Mouse (Mus musculus): ENCODE results near the gene Tiam1. TPM values are rescaled to one million over a fixed set of nuclear protein-coding genes. Genes with fewer than 3 reads are reported as not detected.

Gene Tiam1
- polyA plus RNA-seq, 1 experiment from 2014 or later, result 3.7 TPM

DNA sequence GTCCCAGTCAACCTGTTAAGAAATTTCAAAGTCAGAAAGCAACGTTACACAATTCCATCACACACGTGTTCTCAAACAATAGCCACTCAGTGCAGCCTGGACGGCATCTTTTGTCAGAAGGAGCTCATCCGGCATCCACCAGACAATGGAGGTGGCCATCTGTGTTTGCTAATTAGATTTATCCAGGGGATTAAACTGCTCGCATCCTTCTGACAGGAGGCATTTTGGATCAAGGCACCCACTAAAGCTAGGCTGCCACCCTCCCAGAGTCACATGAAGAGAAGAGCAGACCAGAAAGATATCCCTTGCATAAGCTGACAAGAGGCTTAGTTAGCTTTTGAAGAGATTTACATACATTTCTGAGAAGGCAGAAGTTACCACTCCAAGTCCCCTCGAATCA lies 404.6 kb downstream of the Tiam1 start:
- DNase-seq (ENCODE audit: low spot score) (no peak), ATAC-seq (no peak)
- H3K9me3 ChIP-seq (ENCODE audit: low read length), result no peaks in the 10 kb centered on the region
- H3K4me2 ChIP-seq (replicated peaks; ENCODE audit: low read depth, low read length), result no peak overlapping the region
- no peak overlapping the region for H3K9ac ChIP-seq (replicated peaks; ENCODE audit: low read depth)
- no peak for TF ChIP-seq EP300 (IDR thresholded peaks at IDR 0.05)
- TF ChIP-seq CTCF (IDR thresholded peaks at IDR 0.05), result no peak
- H3K4me3 ChIP-seq (ENCODE audit: low read depth, low read length), result no peak overlapping the region
- H3K27ac ChIP-seq (ENCODE audit: low read length), result no peak overlapping the region
- H3K4me1 ChIP-seq (ENCODE audit: insufficient read depth, low read depth, low read length), result no peaks in the 10 kb centered on the region
- no peaks in the 10 kb centered on the region for H3K27me3 ChIP-seq (replicated peaks; ENCODE audit: insufficient read depth, low read length)
- 37% methylated on average over 6 of the region's 6 CpGs for WGBS
- no peaks in the 10 kb centered on the region for H3K36me3 ChIP-seq (ENCODE audit: insufficient read depth, low read length)

Other genes starting within 250 kb of the Tiam1 start
- gene Sod1, start 77.0 kb upstream of the Tiam1 start, polyA plus RNA-seq (2015; fragmentation: Nextera tagmentation; extraction: Ambion mirVana), result 1,664 and 1,843 TPM in 2 replicates
- 12.1 and 12.9 TPM in 2 replicates for gene Scaf4, start 140.7 kb upstream of the Tiam1 start, polyA plus RNA-seq (2015; fragmentation: Nextera tagmentation; extraction: Ambion mirVana)
- 6.4 and 7.4 TPM in 2 replicates for gene Hunk, start 242.2 kb upstream of the Tiam1 start, polyA plus RNA-seq (2015; fragmentation: Nextera tagmentation; extraction: Ambion mirVana)